Comparison of ENCODE assay signal across 20 mouse cellular contexts in the genomic region with DNA sequence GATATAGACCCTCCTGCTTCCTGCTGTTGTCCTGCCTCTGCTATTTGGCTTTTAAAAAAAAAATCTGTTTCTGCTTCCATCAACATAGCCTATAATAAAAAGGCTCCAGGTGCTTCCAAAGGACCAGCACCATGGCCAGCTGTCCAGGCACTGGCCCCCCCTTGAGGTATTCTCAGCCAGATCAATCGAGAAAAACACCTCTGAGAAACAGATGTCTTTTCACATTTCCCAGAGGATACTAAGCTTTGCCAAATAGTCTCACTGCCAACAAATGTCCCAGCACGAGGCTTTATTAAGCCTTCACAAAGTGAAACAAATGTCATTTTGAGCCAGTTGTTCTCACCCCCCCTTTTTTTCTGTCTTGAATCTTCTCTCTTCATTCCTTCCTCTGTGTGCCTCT.
DNase-seq lines count a peak whose midpoint lies in the region; ATAC-seq and TF ChIP-seq lines count a peak whose summit lies in the region.
"Had no signal": no experiment of that assay in that cellular context is flagged by ENCODE, and none has a peak within 500 bp of the region (broad histone marks: within the 10 kb centered on the region; RNA-seq: fewer than 3 reads in every experiment).

No protein-coding gene starts in this region.

- H3K36me3 ChIP-seq in forebrain, embryonic 15.5 days, result no peaks in the 10 kb centered on the region
- H3K36me3 ChIP-seq in forebrain, embryonic 12.5 days (replicated peaks), result no peaks in the 10 kb centered on the region
- no peaks in the 10 kb centered on the region for H3K36me3 ChIP-seq in limb, embryonic 11.5 days (ENCODE audit: control insufficient read depth, insufficient read depth, low read length)
- H3K36me3 ChIP-seq in limb, embryonic 10.5 days, result no peaks in the 10 kb centered on the region
- H3K36me3 ChIP-seq in forebrain, embryonic 16.5 days (ENCODE audit: control insufficient read depth, insufficient read depth), result no peaks in the 10 kb centered on the region
- H3K36me3 ChIP-seq in hindbrain, postnatal 0 days (ENCODE audit: insufficient read depth, low read length), result no peaks in the 10 kb centered on the region
- no peaks in the 10 kb centered on the region for H3K36me3 ChIP-seq in intestine, embryonic 16.5 days (ENCODE audit: control insufficient read depth, insufficient read depth, low read length)
- H3K36me3 ChIP-seq: heart, embryonic 13.5 days; midbrain, embryonic 10.5 days; neural tube, embryonic 13.5 days had no signal

- H3K4me1 ChIP-seq in forebrain, embryonic 15.5 days, result peaks cover 12% of the 10 kb centered on the region
- no peaks in the 10 kb centered on the region for H3K4me1 ChIP-seq in forebrain, embryonic 12.5 days
- H3K4me1 ChIP-seq in limb, embryonic 11.5 days (ENCODE audit: control insufficient read depth, insufficient read depth, low read length), result no peaks in the 10 kb centered on the region
- peaks cover 6% of the 10 kb centered on the region; the same call in 1 of the 2 replicates for H3K4me1 ChIP-seq in limb, embryonic 10.5 days
- peaks cover 5% of the 10 kb centered on the region for H3K4me1 ChIP-seq in forebrain, embryonic 16.5 days (replicated peaks; ENCODE audit: control insufficient read depth, insufficient read depth, low read length)
- no peaks in the 10 kb centered on the region for H3K4me1 ChIP-seq in hindbrain, postnatal 0 days (ENCODE audit: insufficient read depth, low read length)
- H3K4me1 ChIP-seq in intestine, embryonic 16.5 days (ENCODE audit: control insufficient read depth, insufficient read depth, low read length), result no peaks in the 10 kb centered on the region
- H3K4me1 ChIP-seq: heart, embryonic 13.5 days had no signal

- DNase-seq in limb, embryonic 11.5 days (ENCODE audit: low spot score), result peak; percentile 34
- DNase-seq in limb, embryonic 10.5 days (ENCODE audit: low spot score), result no peak
- DNase-seq in hindbrain, postnatal 0 days (ENCODE audit: low spot score), result peak; percentile 77
- DNase-seq: gastrocnemius, postnatal 14 days; heart, adult 18-20 months; heart, postnatal 36 days; kidney, adult 9 months; kidney, postnatal 25 days; lung, adult 18-20 months; lung, postnatal 36 days; spleen, adult 18-20 months; thymus, postnatal 25 days had no signal

- peak; percentile 66; the same call in 1 of the 2 replicates for ATAC-seq in forebrain, embryonic 15.5 days (replicated peaks)
- ATAC-seq in forebrain, embryonic 12.5 days (ENCODE audit: low FRiP score), result no peak
- ATAC-seq in limb, embryonic 11.5 days (ENCODE audit: insufficient number of reproducible peaks, low FRiP score, low TSS enrichment, low read depth), result no peak
- ATAC-seq in forebrain, embryonic 16.5 days, result peak; percentile 52
- ATAC-seq in hindbrain, postnatal 0 days, result peak; percentile 77
- ATAC-seq in intestine, embryonic 16.5 days, result no peak

- H3K4me2 ChIP-seq in forebrain, embryonic 15.5 days (replicated peaks), result no peak overlapping the region
- no peak overlapping the region for H3K4me2 ChIP-seq in forebrain, embryonic 12.5 days
- H3K4me2 ChIP-seq in limb, embryonic 11.5 days (ENCODE audit: low read depth, severe bottlenecking), result no peak overlapping the region
- H3K4me2 ChIP-seq in forebrain, embryonic 16.5 days (ENCODE audit: low read length), result no peak overlapping the region
- H3K4me2 ChIP-seq in hindbrain, postnatal 0 days (ENCODE audit: low read depth, low read length), result no peak overlapping the region
- no peak overlapping the region for H3K4me2 ChIP-seq in intestine, embryonic 16.5 days (ENCODE audit: low read depth, low read length)
- H3K4me2 ChIP-seq: heart, embryonic 13.5 days; liver, embryonic 11.5 days; neural tube, embryonic 13.5 days had no signal

- no peaks in the 10 kb centered on the region for H3K9me3 ChIP-seq in forebrain, embryonic 15.5 days
- no peaks in the 10 kb centered on the region for H3K9me3 ChIP-seq in forebrain, embryonic 12.5 days
- H3K9me3 ChIP-seq in limb, embryonic 11.5 days (ENCODE audit: control insufficient read depth, low read length), result no peaks in the 10 kb centered on the region
- H3K9me3 ChIP-seq in limb, embryonic 10.5 days (replicated peaks), result no peaks in the 10 kb centered on the region
- H3K9me3 ChIP-seq in forebrain, embryonic 16.5 days (ENCODE audit: control insufficient read depth, low read length), result no peaks in the 10 kb centered on the region
- no peaks in the 10 kb centered on the region for H3K9me3 ChIP-seq in hindbrain, postnatal 0 days (ENCODE audit: low read length)
- no peaks in the 10 kb centered on the region for H3K9me3 ChIP-seq in intestine, embryonic 16.5 days (ENCODE audit: control insufficient read depth, low read length)
- H3K9me3 ChIP-seq: heart, embryonic 13.5 days; midbrain, embryonic 10.5 days; neural tube, embryonic 13.5 days had no signal

- 8% methylated on average over 2 of the region's 2 CpGs for WGBS in forebrain, embryonic 15.5 days
- 42% methylated on average over 2 of the region's 2 CpGs for WGBS in forebrain, embryonic 12.5 days
- WGBS in limb, embryonic 11.5 days, result 10% methylated on average over 2 of the region's 2 CpGs
- WGBS in limb, embryonic 10.5 days, result 15% methylated on average over 2 of the region's 2 CpGs
- WGBS in forebrain, embryonic 16.5 days, result 11% methylated on average over 2 of the region's 2 CpGs
- WGBS in hindbrain, postnatal 0 days, result 14% methylated on average over 2 of the region's 2 CpGs
- WGBS in intestine, embryonic 16.5 days, result 27% methylated on average over 2 of the region's 2 CpGs

- H3K27me3 ChIP-seq in forebrain, embryonic 15.5 days, result no peaks in the 10 kb centered on the region
- no peaks in the 10 kb centered on the region for H3K27me3 ChIP-seq in forebrain, embryonic 12.5 days
- no peaks in the 10 kb centered on the region for H3K27me3 ChIP-seq in limb, embryonic 11.5 days (ENCODE audit: control insufficient read depth, insufficient read depth, low read length)
- H3K27me3 ChIP-seq in limb, embryonic 10.5 days (ENCODE audit: low read depth, poor library complexity, severe bottlenecking), result no peaks in the 10 kb centered on the region
- H3K27me3 ChIP-seq in forebrain, embryonic 16.5 days (replicated peaks; ENCODE audit: control insufficient read depth, insufficient read depth, low read length), result no peaks in the 10 kb centered on the region
- no peaks in the 10 kb centered on the region for H3K27me3 ChIP-seq in hindbrain, postnatal 0 days (ENCODE audit: insufficient read depth, low read length)
- no peaks in the 10 kb centered on the region for H3K27me3 ChIP-seq in intestine, embryonic 16.5 days (replicated peaks; ENCODE audit: control insufficient read depth, insufficient read depth, low read length)
- H3K27me3 ChIP-seq: heart, embryonic 13.5 days; neural tube, embryonic 13.5 days had no signal

- TF ChIP-seq CTCF in hindbrain, postnatal 0 days (IDR thresholded peaks at IDR 0.05; ENCODE audit: low read depth), result no peak

- no peak overlapping the region for H3K4me3 ChIP-seq in forebrain, embryonic 15.5 days
- no peak overlapping the region for H3K4me3 ChIP-seq in forebrain, embryonic 12.5 days (replicated peaks)
- H3K4me3 ChIP-seq in limb, embryonic 11.5 days (ENCODE audit: low read depth, low read length), result no peak overlapping the region
- no peak overlapping the region for H3K4me3 ChIP-seq in limb, embryonic 10.5 days
- no peak overlapping the region for H3K4me3 ChIP-seq in forebrain, embryonic 16.5 days (replicated peaks; ENCODE audit: low read length)
- no peak overlapping the region for H3K4me3 ChIP-seq in hindbrain, postnatal 0 days (ENCODE audit: low read length)
- H3K4me3 ChIP-seq in intestine, embryonic 16.5 days (ENCODE audit: low read length), result no peak overlapping the region
- H3K4me3 ChIP-seq: heart, embryonic 13.5 days; midbrain, embryonic 10.5 days; neural tube, embryonic 13.5 days had no signal

- no peak overlapping the region for H3K9ac ChIP-seq in forebrain, embryonic 15.5 days (replicated peaks)
- H3K9ac ChIP-seq in forebrain, embryonic 12.5 days, result no peak overlapping the region
- H3K9ac ChIP-seq in limb, embryonic 11.5 days (ENCODE audit: low read length), result no peak overlapping the region
- no peak overlapping the region for H3K9ac ChIP-seq in forebrain, embryonic 16.5 days (replicated peaks; ENCODE audit: low read depth, low read length)
- no peak overlapping the region for H3K9ac ChIP-seq in hindbrain, postnatal 0 days (replicated peaks; ENCODE audit: low read length)
- no peak overlapping the region for H3K9ac ChIP-seq in intestine, embryonic 16.5 days (ENCODE audit: low read depth, low read length)
- H3K9ac ChIP-seq: heart, embryonic 13.5 days; neural tube, embryonic 13.5 days had no signal

- H3K27ac ChIP-seq in forebrain, embryonic 15.5 days (replicated peaks), result no peak overlapping the region
- no peak overlapping the region for H3K27ac ChIP-seq in forebrain, embryonic 12.5 days
- H3K27ac ChIP-seq in limb, embryonic 11.5 days (replicated peaks; ENCODE audit: low read depth, low read length), result no peak overlapping the region
- no peak overlapping the region for H3K27ac ChIP-seq in limb, embryonic 10.5 days
- H3K27ac ChIP-seq in forebrain, embryonic 16.5 days (ENCODE audit: low read length), result no peak overlapping the region
- no peak overlapping the region for H3K27ac ChIP-seq in hindbrain, postnatal 0 days
- no peak overlapping the region for H3K27ac ChIP-seq in intestine, embryonic 16.5 days (ENCODE audit: low read length)
- H3K27ac ChIP-seq: heart, embryonic 13.5 days; midbrain, embryonic 10.5 days; neural tube, embryonic 13.5 days had no signal

Comparison
In these comparisons a context has a peak if more than half of its experiments do, and no peak if none do; other contexts are left out.
1. ATAC-seq: peak in forebrain, embryonic 15.5 days (single experiment), forebrain, embryonic 16.5 days (single experiment) and hindbrain, postnatal 0 days (single experiment); none in forebrain, embryonic 12.5 days (single experiment), limb, embryonic 11.5 days (single experiment) and intestine, embryonic 16.5 days (single experiment).